7 mouse cellular contexts compared by ENCODE assay signal in the genomic region with DNA sequence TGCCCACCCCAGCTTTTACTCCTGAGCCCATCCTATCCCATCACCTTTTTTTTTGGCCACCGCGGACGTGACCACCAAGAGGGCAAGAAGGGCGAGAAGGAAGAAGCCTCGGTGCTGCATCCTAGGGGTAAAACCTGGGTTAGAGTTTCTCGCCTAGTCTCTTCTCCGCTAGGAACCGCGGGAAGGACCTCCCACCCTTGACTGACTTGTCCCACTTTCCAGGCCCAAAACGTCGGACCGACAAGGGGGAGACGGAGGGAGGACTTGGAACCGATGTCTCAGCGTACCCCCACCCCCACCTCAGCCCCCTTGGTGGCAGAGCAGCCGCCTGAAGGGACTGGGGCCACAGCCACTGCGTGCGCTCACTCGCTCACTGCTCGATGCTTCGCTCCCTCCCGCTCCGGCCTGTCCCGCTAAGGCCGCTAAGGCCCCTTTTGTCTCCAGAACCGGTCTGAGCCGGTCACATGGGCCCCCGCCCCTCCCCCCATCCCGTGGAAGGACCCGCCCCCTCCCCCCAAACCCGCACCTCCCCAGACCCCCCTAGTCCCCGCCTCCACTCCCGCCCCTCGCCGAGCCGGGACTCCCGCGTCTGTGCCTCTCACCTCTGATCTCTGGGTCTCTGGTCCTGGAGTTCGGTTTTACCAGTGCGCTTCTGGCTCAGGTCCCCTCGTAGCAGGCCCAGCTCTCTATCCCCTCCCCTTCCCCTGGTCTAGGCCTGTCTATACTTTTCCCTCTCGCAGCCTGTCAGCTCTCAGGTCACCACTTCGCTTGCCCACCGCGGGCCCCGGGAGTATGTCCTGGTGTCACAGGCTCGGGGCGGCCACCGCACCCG. TPM values are rescaled to one million over a fixed set of nuclear protein-coding genes. Genes with fewer than 3 reads are reported as not detected.
DNase-seq lines count a peak whose midpoint lies in the region.

No protein-coding gene starts in this region.

- intact Hi-C loops in heart, postnatal 14 days (cut with DNase I), result loop anchor here (10.0 kb wide), 1 partner anchor 503 kb away; a partner anchor contains a TSS

- DNase-seq in right cerebral cortex, postnatal 4 days, result peak; percentile 72
- no peak for DNase-seq in right cerebral cortex, postnatal 36 days (ENCODE audit: low spot score in 2 of 2)
- DNase-seq in embryo, embryonic 10 days (ENCODE audit: low spot score), result peak; percentile 93
- peak; percentile 50 to 62 for DNase-seq in heart, postnatal 14 days
- peak; percentile 71 for DNase-seq in liver
- DNase-seq in ovary, postnatal 14 days (ENCODE audit: low spot score), result peak; percentile 47
- DNase-seq in c-Kit-positive CD71-positive TER-119-positive erythroid progenitor cells, embryonic 14.5 days (ENCODE audit: low spot score), result no peak

RNA-seq across cellular contexts. Expression of a gene that starts 0.6 kb away (rescaled TPM):
- 10 to 100 TPM; 15.7 to 16.8 TPM for total RNA-seq in heart, postnatal 14 days (2021)

RNA-seq across cellular contexts. Expression of a gene that starts 4.5 kb away (rescaled TPM):
- not detected for total RNA-seq in heart, postnatal 14 days (2021)

RNA-seq across cellular contexts. Expression of a gene that starts 14.0 kb away (rescaled TPM):
- not detected for total RNA-seq in heart, postnatal 14 days (2021)

RNA-seq across cellular contexts. Expression of a gene that starts 44.1 kb away (rescaled TPM):
- total RNA-seq in heart, postnatal 14 days (2021), result 10 to 100 TPM; 62.3 to 63.1 TPM

Comparison
In these comparisons a context has a peak if more than half of its experiments do, and no peak if none do; other contexts are left out.
1. DNase-seq: peak in right cerebral cortex, postnatal 4 days (single experiment), embryo, embryonic 10 days (single experiment), heart, postnatal 14 days (2 of 2), liver (single experiment) and ovary, postnatal 14 days (single experiment); none in right cerebral cortex, postnatal 36 days (0 of 2) and c-Kit-positive CD71-positive TER-119-positive erythroid progenitor cells, embryonic 14.5 days (single experiment).